11 mouse cellular contexts compared by ENCODE assay signal in genomic region chr5:23604036-23604705, GRCm38 (mm10).
DNase-seq lines count a peak whose midpoint lies in the region; ATAC-seq and TF ChIP-seq lines count a peak whose summit lies in the region.
"Had no signal": no experiment of that assay in that cellular context is flagged by ENCODE, and none has a peak within 500 bp of the region (broad histone marks: within the 10 kb centered on the region; RNA-seq: fewer than 3 reads in every experiment).

No protein-coding gene starts in this region.

- no peak for DNase-seq in kidney, adult 18-20 months
- DNase-seq in R1 (ENCODE audit: low read depth, low spot score), result peak; percentile 37
- DNase-seq in thymus, adult 2 months, result peak; percentile 48
- DNase-seq in cerebellum, postnatal 14 days, result no peak
- DNase-seq in embryonic facial prominence, embryonic 10.5 days (ENCODE audit: low spot score), result no peak
- DNase-seq: heart, postnatal 4 days had no signal

- no peak for TF ChIP-seq POLR2A in thymus, adult 2 months (IDR thresholded peaks at IDR 0.05; ENCODE audit: control insufficient read depth, extremely low read depth, insufficient read depth, low read length, poor library complexity)

- peak overlapping the region; percentile 48; the same call in 1 of the 2 replicates for H3K27ac ChIP-seq in kidney, embryonic 15.5 days
- no peak overlapping the region for H3K27ac ChIP-seq in liver, embryonic 16.5 days (ENCODE audit: low read length)
- no peak overlapping the region for H3K27ac ChIP-seq in thymus, adult 2 months (ENCODE audit: control insufficient read depth, insufficient read depth, low read length)
- H3K27ac ChIP-seq in embryonic facial prominence, embryonic 10.5 days (replicated peaks), result no peak overlapping the region
- H3K27ac ChIP-seq in heart, embryonic 11.5 days (ENCODE audit: low read depth, low read length), result no peak overlapping the region
- H3K27ac ChIP-seq: embryonic facial prominence, embryonic 12.5 days; neural tube, embryonic 12.5 days had no signal

- H3K4me3 ChIP-seq in kidney, embryonic 15.5 days (replicated peaks), result no peak overlapping the region
- no peak overlapping the region for H3K4me3 ChIP-seq in liver, embryonic 16.5 days (ENCODE audit: low read depth, low read length)
- H3K4me3 ChIP-seq in thymus, adult 2 months (ENCODE audit: control insufficient read depth, insufficient read depth, low read length), result no peak overlapping the region
- no peak overlapping the region for H3K4me3 ChIP-seq in embryonic facial prominence, embryonic 10.5 days
- no peak overlapping the region for H3K4me3 ChIP-seq in heart, embryonic 11.5 days (ENCODE audit: low read depth, low read length)
- H3K4me3 ChIP-seq: embryonic facial prominence, embryonic 12.5 days; neural tube, embryonic 12.5 days had no signal

- no peaks in the 10 kb centered on the region for H3K9me3 ChIP-seq in kidney, embryonic 15.5 days (replicated peaks)
- no peaks in the 10 kb centered on the region for H3K9me3 ChIP-seq in liver, embryonic 16.5 days (replicated peaks; ENCODE audit: control insufficient read depth, low read length)
- H3K9me3 ChIP-seq in embryonic facial prominence, embryonic 10.5 days, result no peaks in the 10 kb centered on the region
- H3K9me3 ChIP-seq in heart, embryonic 11.5 days (replicated peaks; ENCODE audit: control insufficient read depth, low read length), result no peaks in the 10 kb centered on the region
- H3K9me3 ChIP-seq: embryonic facial prominence, embryonic 12.5 days; neural tube, embryonic 12.5 days had no signal

- no peak for ATAC-seq in kidney, embryonic 15.5 days (replicated peaks; ENCODE audit: low FRiP score)
- ATAC-seq in liver, embryonic 16.5 days (ENCODE audit: low read depth), result no peak
- no peak for ATAC-seq in heart, embryonic 11.5 days (replicated peaks; ENCODE audit: insufficient number of reproducible peaks, low FRiP score, low TSS enrichment)

- no peaks in the 10 kb centered on the region for H3K27me3 ChIP-seq in kidney, embryonic 15.5 days
- no peaks in the 10 kb centered on the region for H3K27me3 ChIP-seq in liver, embryonic 16.5 days (ENCODE audit: control insufficient read depth, insufficient read depth, low read depth, low read length)
- no peaks in the 10 kb centered on the region for H3K27me3 ChIP-seq in thymus, adult 2 months (ENCODE audit: control insufficient read depth, insufficient read depth, low read length)
- H3K27me3 ChIP-seq in embryonic facial prominence, embryonic 10.5 days (replicated peaks; ENCODE audit: low read depth, poor library complexity, severe bottlenecking), result no peaks in the 10 kb centered on the region
- no peaks in the 10 kb centered on the region for H3K27me3 ChIP-seq in heart, embryonic 11.5 days (ENCODE audit: control insufficient read depth, insufficient read depth, low read length)
- H3K27me3 ChIP-seq: embryonic facial prominence, embryonic 12.5 days; neural tube, embryonic 12.5 days had no signal

- no peaks in the 10 kb centered on the region for H3K36me3 ChIP-seq in kidney, embryonic 15.5 days
- no peaks in the 10 kb centered on the region for H3K36me3 ChIP-seq in liver, embryonic 16.5 days (ENCODE audit: control insufficient read depth, insufficient read depth)
- no peaks in the 10 kb centered on the region for H3K36me3 ChIP-seq in thymus, adult 2 months (ENCODE audit: control insufficient read depth, insufficient read depth, low read length)
- H3K36me3 ChIP-seq in embryonic facial prominence, embryonic 10.5 days (replicated peaks), result 0 out of 2 replicates have a peak, but pooled peaks cover 3% of the 10 kb centered on the region
- no peaks in the 10 kb centered on the region for H3K36me3 ChIP-seq in heart, embryonic 11.5 days (ENCODE audit: control insufficient read depth, insufficient read depth, low read length)
- H3K36me3 ChIP-seq: neural tube, embryonic 12.5 days had no signal

- H3K4me1 ChIP-seq in kidney, embryonic 15.5 days, result peaks cover 18% of the 10 kb centered on the region
- peaks cover 4% of the 10 kb centered on the region for H3K4me1 ChIP-seq in liver, embryonic 16.5 days (ENCODE audit: control insufficient read depth, low read depth, low read length)
- H3K4me1 ChIP-seq in thymus, adult 2 months (replicated peaks; ENCODE audit: control insufficient read depth, insufficient read depth, low read length), result peaks cover 6% of the 10 kb centered on the region
- H3K4me1 ChIP-seq in embryonic facial prominence, embryonic 10.5 days, result peaks cover 12% of the 10 kb centered on the region
- peaks cover 5% of the 10 kb centered on the region; the same call in 1 of the 2 replicates for H3K4me1 ChIP-seq in heart, embryonic 11.5 days (ENCODE audit: control insufficient read depth, insufficient read depth, low read length)
- H3K4me1 ChIP-seq: embryonic facial prominence, embryonic 12.5 days; neural tube, embryonic 12.5 days had no signal

- 84% methylated on average over 7 of the region's 7 CpGs for WGBS in kidney, embryonic 15.5 days
- WGBS in liver, embryonic 16.5 days (ENCODE audit: insufficient replicate concordance), result 33% methylated on average over 7 of the region's 7 CpGs
- 39% methylated on average over 7 of the region's 7 CpGs for WGBS in thymus, adult 2 months
- 86% methylated on average over 7 of the region's 7 CpGs for WGBS in embryonic facial prominence, embryonic 10.5 days
- WGBS in heart, embryonic 11.5 days (ENCODE audit: insufficient replicate concordance), result 75% methylated on average over 7 of the region's 7 CpGs

- TF ChIP-seq CTCF in thymus, adult 2 months (IDR thresholded peaks at IDR 0.05; ENCODE audit: borderline replicate concordance, control insufficient read depth, extremely low read depth, insufficient read depth, low read length, poor library complexity), result no peak

- no peak overlapping the region for H3K9ac ChIP-seq in kidney, embryonic 15.5 days
- no peak overlapping the region for H3K9ac ChIP-seq in liver, embryonic 16.5 days (ENCODE audit: low read depth, low read length)
- H3K9ac ChIP-seq in heart, embryonic 11.5 days (ENCODE audit: low read depth, low read length), result no peak overlapping the region
- H3K9ac ChIP-seq: embryonic facial prominence, embryonic 12.5 days; neural tube, embryonic 12.5 days had no signal

- no peak overlapping the region for H3K4me2 ChIP-seq in kidney, embryonic 15.5 days
- peak overlapping the region; percentile 31 for H3K4me2 ChIP-seq in liver, embryonic 16.5 days (ENCODE audit: low read depth, low read length)
- no peak overlapping the region for H3K4me2 ChIP-seq in heart, embryonic 11.5 days
- H3K4me2 ChIP-seq: embryonic facial prominence, embryonic 12.5 days; neural tube, embryonic 12.5 days had no signal

Comparison
In these comparisons a context has a peak if more than half of its experiments do, and no peak if none do; other contexts are left out.
1. DNase-seq: peak in R1 (single experiment) and thymus, adult 2 months (single experiment); none in kidney, adult 18-20 months (single experiment), cerebellum, postnatal 14 days (0 of 2) and embryonic facial prominence, embryonic 10.5 days (single experiment).